Mouse (Mus musculus): Measurements from ENCODE around the gene Vopp1.

Gene Vopp1

DNA sequence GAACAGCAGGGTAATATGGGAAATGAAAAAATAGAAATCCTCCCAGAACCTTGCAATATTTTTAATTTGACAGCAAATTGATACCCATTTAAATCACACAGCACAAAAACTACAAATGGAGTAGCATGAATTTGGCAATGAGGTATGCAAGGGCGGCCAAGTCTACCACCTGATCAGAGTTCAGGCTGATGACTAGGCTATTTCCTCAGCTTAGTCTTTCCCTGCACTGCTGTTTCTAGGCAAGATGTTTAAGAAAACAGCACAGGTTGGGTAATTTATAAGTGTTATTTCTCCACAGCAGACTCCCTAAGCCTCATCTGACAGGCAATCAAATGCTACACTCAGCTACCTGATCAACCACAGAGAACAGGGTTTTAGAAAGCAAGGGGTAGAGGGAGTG, 40.7 kb downstream of the Vopp1 start:
- DNase-seq (ENCODE audit: low spot score in 2 of 2), result no peak

DNA sequence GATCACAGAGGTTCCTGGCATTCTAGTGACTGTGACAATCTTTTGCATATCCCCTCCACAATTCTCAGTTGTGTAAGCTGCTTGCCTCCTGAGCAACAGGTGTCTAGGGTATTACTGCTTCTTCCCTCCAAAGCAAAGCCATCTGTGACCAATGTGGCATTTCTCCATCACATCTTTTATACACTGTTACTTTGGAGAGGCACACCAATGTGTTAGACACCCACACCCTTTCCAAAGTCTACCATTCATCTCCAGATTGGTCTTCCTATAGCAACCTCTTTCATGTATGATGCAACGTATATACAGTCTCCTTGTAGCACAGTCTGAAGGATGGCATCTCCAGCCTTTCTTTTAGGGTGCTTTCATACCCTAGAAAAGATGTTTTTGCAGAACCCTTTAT, 42.3 kb downstream of the Vopp1 start:
- no peak for DNase-seq (ENCODE audit: low spot score in 2 of 2)

DNA sequence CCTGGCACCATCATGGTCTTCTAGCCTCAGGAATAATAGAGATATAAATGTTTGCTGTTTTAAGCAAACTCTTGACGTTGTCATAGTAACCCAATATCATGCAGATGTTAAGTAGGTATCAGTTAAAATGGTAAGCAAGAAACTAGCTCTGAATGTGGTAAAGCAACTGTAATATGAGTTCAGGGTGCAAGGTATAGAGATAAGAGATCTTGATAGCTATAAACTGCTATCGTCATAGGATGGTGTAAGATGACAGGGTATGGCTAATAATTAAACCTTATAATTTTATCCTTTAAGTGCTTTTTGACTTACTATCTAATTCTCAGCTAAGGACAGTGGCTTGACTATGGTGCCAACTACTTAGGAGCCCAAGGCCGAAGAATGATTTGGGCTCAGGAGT, 44.6 kb downstream of the Vopp1 start:
- DNase-seq (ENCODE audit: low spot score in 2 of 2), result no peak

DNA sequence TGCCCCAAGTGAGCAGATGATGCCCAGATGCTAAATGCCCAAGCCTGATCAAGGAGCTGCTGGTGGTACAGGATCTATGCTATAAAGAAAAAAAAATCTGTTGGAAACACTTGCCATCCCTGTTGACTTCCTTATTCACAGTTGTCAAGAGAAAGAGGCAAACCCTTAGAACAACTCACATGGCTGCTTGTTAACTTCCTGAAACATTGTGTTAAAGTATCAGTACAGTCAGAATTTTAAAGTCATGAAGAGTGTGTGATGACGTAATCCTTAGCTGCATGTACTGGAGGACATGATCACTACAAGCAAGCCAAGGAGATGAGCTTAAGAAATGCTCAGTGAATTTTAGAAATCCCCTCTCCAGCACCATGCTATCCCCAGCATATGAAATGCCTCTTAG, 51.2 kb downstream of the Vopp1 start:
- no peak for DNase-seq (ENCODE audit: low spot score in 2 of 2)

DNA sequence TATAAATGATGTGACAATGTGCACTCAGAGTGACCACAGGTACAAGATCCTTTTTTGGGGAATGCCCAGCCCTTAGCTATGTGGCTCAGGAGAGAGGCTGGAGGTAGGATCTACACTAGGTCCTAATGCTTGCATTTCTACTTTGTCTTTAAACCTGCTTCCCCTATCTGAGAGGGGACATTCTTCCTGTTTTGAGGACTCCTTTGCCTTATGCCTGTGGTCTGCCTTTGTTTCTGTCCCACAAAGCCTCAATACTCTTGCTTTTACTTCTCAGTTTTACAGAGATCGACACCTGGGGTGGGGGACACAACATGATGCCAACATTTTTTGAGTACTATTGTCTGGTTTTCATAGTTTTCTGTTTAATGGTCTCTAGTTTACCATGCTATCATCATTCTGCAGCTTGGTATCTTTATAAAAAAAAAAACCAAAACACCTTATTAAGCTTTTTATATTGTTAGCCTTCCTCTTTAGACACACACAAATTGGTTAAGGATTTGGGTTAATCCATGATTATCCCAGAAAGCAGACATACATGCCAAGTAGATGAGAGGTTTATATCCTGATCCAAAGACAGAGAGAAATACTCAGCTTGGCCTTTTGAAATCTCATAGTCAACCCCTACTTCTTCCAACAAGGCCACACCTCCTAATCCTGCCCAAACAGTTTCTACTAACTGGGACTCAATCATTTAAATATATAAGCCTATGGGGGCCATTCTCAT, 54.3 kb downstream of the Vopp1 start:
- DNase-seq (ENCODE audit: low spot score in 2 of 2), result no peak

DNA sequence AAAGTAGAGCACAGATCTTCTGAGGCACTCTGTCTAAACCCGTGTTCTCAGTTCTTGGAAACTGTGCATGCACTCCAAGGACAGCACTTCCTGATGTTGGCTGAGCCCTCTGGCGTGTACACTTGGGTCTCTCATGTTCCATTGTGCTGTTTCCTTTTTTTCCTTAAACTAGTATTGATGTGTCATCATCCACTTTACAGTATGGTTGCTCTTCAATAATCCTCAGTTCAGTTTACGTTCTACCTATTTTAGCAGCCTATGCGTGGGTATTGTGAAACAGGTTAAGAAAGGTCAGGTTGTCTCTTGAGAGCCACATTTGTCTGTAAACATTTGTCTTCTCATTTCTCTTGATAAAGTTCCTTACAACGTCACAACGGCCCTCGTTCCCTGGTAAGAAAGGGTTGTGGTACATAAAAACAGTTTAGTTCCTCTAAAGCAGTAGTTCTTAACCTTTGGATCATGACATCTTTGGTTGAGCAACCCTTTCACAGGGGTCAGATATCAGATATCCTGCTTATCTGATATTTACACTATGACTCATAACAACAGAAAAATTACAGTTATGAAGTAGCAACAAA, 55.9 kb downstream of the Vopp1 start:
- no peak for DNase-seq (ENCODE audit: low spot score in 2 of 2)

DNA sequence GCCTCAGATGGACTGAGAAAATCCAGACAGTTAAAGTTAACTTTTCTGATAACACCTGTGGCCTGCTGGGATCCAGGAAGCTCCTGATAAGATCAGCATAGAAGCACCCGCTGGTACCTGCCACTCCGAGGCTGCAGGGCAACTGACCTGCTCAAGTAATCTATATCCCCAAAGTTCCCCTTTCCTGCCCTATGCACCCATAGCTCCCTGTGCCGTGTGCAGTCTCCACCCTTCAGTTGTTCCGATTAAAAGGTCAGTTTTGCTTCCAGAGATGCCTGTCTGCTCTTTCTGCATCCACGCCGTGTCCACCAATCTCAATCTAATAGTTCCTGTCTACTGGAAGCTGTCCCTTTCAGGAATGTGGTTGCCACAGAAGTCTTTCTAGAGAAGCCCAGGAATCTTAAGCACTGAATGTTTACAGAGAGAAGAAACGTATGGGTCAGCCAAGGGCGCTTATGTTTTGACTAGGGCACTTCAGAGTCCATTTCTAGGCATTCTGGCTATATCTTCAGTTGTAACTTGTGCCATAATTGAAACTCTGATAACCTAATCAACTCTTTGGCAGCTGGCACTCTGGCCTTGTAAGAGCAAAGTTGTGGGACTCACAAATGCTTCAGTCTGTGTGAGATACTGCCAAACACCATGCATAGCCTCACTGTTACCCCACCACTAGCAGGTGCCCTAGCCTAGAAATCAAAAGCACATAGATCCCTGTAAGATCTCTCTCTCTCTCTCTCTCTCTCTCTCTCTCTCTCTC, 57.7 kb downstream of the Vopp1 start:
- no peak for DNase-seq (ENCODE audit: low spot score in 2 of 2)

DNA sequence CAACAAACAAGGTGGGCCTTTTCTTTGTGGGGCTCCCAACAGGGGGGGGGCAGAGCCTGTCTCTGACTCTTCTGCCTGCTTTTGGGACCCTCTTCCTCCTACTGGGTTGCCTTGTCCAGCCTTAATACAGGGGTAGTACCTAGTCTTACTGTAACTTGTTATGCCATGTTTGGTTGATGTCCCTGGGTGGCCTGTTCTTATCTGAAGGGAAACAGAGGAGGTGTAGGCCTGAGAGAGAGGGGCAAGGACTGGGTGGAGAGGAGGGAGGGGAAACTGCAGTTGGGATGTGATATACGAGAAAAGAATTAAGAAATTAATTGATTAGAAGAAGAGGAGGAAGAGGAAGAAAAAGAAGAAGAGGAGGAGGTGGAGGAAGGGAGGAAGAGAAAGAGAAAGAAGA, 58.7 kb downstream of the Vopp1 start:
- DNase-seq (ENCODE audit: low spot score in 2 of 2), result no peak

DNA sequence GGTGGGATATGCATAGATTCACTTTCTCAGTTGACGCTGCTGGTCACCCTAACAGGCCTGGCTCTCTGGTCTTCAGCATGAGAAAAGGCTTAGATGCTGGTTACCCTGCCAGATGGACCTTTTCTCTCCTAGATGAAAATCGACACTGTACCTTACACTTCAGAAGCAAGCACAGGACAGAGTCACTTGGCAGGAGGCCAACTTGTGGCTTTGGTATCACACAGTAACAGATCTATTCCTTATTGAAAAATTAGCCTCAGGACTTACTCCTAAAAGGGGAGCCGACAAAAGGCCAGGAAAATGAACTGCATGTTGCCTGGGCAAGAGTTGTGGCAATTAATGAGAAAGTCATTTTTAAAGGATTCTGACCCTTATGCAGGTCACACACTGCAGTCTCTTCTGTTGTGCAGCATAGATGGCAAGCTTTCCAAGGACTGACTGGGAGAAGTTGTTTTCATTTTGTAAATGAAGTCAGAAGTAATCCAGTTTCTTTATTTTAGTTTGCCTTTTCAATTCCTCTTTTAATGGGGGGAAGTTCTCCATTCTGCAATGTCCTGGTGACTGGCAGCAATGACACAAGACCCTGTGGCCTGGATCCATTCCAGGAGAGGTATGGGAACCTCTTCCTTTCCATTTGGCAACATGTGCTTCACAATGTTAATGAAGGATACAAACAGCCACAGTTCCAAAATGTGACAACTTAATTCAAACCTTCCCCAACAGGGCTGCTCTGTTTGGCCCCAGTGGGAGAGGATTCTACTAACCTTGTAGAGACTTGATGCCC, 59.7 kb downstream of the Vopp1 start:
- no peak for DNase-seq (ENCODE audit: low spot score in 2 of 2)

DNA sequence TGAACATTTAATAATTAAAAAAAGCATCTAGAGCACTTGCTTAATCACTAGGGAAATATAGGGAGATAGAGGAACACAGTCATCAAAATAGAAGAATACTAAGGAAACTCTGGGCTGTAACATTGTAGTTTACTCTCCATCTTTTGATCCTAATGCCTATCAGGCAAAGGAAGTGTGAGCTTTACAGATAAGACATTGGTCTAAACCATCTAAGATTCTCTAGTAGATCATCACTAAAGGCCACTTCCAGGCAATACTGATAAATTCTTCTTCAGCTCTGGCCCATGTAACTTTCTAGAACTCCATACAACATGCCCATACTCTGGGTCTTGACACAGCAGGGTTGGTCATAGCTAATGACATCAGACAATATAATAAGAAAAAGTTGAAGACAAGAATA, 61.9 kb downstream of the Vopp1 start:
- no peak for DNase-seq (ENCODE audit: low spot score in 2 of 2)

DNA sequence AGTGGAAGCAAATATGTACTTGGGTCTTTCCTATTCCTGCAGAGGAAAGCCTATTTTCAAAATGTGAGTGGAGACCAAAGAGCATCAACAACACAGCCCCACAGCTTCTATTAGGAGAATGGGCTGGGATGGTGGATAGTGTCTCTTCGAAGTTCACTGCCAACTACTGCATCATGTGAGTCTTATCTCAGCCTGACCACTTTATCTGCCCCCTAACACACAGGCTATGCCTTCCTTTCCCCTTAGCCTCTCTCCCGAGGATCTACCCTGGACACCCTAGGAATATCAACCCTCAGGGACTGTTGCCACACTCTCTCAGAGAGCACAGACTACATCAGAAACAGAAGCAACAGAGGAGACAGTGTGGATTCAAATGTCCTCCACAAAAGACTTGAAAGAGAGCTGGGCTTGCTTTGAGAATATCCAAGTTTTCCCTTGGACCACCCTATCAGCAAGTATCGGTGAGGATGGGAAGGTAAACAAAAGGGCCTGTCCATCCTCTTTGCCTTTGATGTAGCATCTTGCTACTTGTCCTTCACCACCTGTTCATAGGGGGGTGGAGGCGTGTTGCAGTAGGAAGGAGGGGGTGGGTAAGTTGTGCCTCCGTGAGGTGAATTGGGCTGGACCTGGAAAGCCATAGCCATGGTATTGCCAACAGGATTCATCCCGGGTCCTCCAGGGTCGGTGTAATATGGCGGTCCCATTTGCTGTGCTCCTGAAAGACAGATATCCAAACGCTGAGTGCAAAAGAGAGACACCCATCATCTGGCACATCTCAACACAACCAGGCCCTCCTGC, 70.8 kb downstream of the Vopp1 start:
- DNase-seq (ENCODE audit: low spot score in 2 of 2), result no peak

DNA sequence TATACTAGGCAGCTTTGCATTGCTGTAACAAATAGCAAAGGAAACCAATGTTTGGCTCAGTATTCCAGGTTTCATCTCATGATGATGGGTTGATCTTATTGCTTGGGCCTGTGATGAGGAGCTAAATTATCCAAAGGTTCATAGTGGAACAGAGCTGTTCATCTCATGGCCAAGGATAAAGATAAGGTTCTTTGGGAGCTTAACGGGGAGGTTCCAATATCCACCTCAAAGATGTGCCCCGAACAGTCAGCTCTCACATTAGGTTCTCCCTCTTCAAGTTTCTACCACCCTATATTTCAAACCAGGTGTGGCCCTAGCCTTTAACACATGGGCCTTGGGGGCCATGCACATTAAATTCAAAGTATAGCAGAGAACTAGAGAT, 79.2 kb downstream of the Vopp1 start:
- no peak for DNase-seq (ENCODE audit: low spot score in 2 of 2)

DNA sequence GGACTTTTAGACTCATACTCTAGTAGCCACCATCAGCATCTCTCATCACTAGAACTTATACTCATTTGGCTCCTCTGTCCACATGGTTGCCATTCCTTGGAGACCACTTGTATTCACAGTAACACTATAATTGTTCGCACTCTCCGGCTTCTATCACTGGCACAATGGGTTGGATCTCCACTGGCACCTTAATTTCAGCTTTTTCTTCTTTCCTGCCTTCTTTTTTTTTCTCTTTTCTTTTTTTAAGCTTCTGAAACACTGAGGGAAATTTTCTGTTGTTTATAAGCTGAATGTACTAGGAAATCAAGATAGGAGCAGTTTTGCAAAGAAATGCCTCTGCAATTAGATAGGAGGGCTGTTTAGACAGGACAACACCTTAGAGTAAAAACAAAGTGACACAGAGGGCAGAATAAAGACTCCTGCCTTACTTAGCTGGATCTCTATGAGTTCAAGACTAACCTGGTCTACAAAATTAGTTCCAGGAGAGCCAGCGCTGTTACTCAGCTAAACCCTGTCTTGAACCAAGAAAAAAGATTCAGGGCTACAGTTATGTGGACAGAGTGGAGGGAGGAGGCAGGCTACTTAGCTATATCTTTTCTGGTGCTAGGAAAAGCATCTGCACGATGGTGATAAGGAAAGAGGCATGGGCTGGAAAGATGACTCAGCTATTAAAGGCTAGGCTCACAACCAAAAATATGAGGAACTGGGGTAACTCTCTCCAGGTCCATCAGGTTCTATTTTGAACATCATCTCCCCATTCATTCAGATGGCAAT, 79.8 kb downstream of the Vopp1 start:
- DNase-seq (ENCODE audit: low spot score in 2 of 2), result no peak

DNA sequence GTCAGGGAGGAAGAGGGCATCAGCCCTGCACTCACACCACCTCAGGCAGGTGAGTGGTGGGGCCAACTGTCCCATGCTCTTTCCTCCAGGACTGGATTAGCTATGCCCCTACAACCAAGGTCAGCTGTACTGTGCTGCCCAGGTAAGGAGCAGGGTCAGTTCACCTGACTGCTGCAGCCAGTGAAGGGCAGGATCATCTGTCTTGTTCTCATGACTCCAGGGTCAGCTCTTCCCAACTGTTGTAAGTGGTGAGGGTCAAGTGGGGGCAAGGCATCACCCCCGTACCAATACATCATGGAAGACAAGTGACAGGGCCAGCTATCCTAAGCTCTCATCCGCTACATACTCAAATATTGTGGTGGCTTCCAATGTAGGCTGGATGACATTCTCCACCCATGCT, 80.8 kb downstream of the Vopp1 start:
- no peak for DNase-seq (ENCODE audit: low spot score in 2 of 2)

DNA sequence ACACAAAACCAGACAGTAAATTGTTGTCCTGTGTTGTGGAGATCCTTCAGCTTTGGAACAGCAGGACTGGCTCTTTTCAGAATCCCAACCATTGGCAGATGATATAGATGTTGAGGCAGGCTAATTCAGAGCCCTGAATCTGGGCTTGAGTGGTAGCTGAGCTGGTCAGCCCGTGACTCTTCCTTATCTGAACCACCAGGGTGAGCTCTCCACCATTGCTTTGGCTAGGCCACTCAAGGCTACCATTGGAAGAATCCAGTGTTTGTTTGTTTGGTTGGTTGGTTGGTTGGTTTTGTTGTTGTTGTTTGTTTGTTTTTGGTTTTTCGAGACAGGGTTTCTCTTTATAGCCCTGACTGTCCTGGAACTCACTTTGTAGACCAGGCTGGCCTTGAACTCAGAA, 81.6 kb downstream of the Vopp1 start:
- no peak for DNase-seq (ENCODE audit: low spot score in 2 of 2)

DNA sequence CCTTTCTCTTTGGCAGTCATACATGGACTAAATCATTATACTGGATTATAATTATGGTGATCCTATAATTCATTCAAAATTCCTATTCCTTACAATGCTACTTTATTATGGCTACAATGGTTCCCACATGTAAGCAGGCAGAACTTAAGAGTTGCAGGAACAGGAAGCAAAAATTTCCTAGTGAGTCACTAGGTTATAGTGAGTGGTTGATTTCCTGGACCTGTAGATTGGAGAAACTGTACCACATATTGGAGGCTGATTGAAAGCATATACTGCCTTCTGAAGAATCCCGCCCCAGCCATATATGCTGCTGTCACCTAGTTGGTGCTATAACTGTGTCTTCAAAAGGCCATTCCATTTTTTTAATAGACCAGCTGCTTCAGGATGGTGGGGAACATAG, 82.2 kb downstream of the Vopp1 start:
- no peak for DNase-seq (ENCODE audit: low spot score in 2 of 2)

DNA sequence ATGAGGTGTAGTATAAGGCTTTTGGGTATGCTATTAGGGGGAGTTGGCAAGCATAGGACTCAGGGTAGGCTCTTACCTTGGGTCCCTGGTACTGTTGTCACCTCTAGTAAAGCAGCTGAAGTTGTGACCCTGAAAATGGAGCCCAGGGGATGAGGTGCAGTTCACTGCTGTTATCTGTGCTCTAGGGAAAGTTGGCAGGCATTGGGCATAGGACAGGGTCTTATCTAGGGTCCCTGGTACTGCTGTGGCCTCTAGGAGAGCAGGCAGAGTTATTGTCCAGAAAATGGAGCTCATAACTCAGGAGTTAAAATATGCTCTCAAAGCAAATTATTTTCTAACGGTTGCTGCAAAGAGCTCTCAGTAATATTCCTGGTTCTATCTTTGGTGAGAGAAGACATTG, 103.6 kb downstream of the Vopp1 start:
- DNase-seq (ENCODE audit: low spot score in 2 of 2), result no peak

DNA sequence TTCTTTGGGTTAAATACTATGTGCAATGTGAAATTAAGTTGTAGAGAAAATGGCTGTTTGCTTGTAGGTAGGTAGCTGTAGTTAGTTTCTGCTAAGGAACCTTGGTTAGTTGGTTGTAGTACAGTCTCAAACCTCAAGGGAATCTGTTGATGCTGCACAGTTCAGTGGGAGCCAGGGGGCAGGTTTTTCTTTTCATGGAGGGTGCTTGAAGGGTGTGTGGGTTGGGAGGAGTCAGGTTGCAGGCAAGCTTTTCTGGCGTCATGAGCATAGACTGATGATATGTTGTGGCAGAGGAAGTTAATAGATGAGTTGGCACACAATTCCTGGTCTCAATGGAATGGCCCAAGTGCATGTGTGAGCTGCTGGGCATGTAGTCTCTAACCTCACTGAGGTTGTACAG, 113.2 kb downstream of the Vopp1 start:
- no peak for DNase-seq (ENCODE audit: low spot score in 2 of 2)

DNA sequence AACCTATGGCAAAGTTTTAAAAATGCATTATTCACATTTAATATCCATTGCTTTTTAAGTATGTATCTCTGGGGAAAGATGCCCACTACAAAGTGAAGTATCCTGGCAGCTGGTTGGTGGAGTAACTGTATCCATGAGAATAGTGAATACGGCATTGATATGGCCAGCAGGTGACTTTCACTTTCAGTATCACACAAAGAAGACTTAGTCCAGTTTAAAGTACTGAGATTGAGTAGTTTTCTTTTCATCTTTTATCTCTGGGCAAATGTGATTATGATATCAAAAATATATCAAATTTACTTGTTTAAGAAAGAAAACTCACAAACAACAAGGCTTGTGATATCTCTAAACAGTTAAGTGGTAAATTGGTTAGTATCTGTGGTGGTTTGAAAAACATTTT, 118.2 kb downstream of the Vopp1 start:
- no peak for DNase-seq (ENCODE audit: low spot score in 2 of 2)

DNA sequence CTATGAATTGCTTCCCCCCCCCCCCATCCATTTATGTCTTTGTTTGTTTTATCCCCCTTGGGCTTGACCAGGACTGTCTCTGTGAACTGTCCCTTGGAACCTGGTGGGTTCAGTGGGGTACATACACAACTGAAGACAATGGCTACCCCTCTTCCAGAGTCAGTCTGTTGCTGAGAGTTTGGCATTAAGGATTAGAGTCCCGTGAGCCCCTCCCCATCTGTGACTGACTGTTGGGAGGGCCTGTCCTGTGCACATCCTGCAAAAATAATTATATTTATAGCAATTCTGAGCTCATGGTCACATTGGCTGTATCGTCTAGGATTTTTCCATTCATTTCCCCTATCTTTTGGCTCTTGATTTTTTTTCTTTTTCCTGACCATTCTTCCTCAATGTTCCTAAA, 121.3 kb downstream of the Vopp1 start:
- peak in 1 of 2 experiments; percentile 53 for DNase-seq (ENCODE audit: low spot score in 2 of 2)

Data from right cerebral cortex, postnatal 10 days (tissue).